ENCODE assay signal across 8 mouse cellular contexts in the genomic region with DNA sequence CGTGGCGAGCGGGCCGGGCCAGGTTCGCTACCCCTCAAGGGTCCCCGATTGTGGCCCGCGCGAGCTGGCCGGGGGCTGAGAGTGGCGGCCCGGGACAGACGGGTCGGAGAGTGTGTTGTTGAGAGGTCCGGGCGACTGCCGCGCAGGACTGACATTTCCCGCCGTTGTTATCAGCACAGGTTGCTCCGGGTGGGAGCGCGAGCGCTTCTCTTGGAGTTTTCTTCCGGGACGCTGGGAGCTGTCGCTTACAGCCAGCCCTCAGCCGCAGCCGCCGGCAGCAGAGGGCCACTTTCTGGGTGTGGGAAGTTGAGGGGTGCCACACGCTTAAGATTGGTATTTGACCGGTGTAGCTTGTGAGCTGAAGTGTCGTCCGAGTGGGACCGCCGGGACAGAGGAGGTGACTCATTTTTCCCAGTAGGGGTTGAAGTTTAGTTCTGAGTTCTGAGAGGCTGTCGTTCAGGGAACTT. TPM values are rescaled to one million over a fixed set of nuclear protein-coding genes. Genes with fewer than 3 reads are reported as not detected.
DNase-seq lines count a peak whose midpoint lies in the region; ATAC-seq and TF ChIP-seq lines count a peak whose summit lies in the region.

No protein-coding gene starts in this region.

- H3K9ac ChIP-seq in liver, embryonic 11.5 days (ENCODE audit: low read depth, low read length) = peak overlapping the region; percentile 96
- peak overlapping the region; percentile 92 for H3K9ac ChIP-seq in midbrain, embryonic 16.5 days (ENCODE audit: low read depth, low read length)

- H3K27me3 ChIP-seq in forebrain, embryonic 10.5 days (ENCODE audit: poor library complexity, severe bottlenecking) = no peaks in the 10 kb centered on the region
- H3K27me3 ChIP-seq in liver, embryonic 11.5 days (replicated peaks; ENCODE audit: control insufficient read depth, insufficient read depth, low read length) = no peaks in the 10 kb centered on the region
- no peaks in the 10 kb centered on the region for H3K27me3 ChIP-seq in midbrain, embryonic 16.5 days (ENCODE audit: control insufficient read depth, insufficient read depth, low read depth, low read length)
- H3K27me3 ChIP-seq in testis, adult 2 months (ENCODE audit: control insufficient read depth, insufficient read depth, low read length) = no peaks in the 10 kb centered on the region

- H3K4me1 ChIP-seq in forebrain, embryonic 10.5 days = peaks cover 15% of the 10 kb centered on the region
- H3K4me1 ChIP-seq in liver, embryonic 11.5 days (replicated peaks; ENCODE audit: control insufficient read depth, insufficient read depth, low read length) = peaks cover 6% of the 10 kb centered on the region
- peaks cover 15% of the 10 kb centered on the region for H3K4me1 ChIP-seq in midbrain, embryonic 16.5 days (ENCODE audit: control insufficient read depth, insufficient read depth, low read length)
- peaks cover 2% of the 10 kb centered on the region; the same call in 1 of the 2 replicates for H3K4me1 ChIP-seq in testis, adult 2 months (ENCODE audit: control insufficient read depth, insufficient read depth, low read length)

- under 1% methylated on average over 37 of the region's 37 CpGs for WGBS in forebrain, embryonic 10.5 days
- WGBS in liver, embryonic 11.5 days = under 1% methylated on average over 37 of the region's 37 CpGs
- WGBS in midbrain, embryonic 16.5 days = 1% methylated on average over 34 of the region's 37 CpGs

- H3K9me3 ChIP-seq in forebrain, embryonic 10.5 days = no peaks in the 10 kb centered on the region
- H3K9me3 ChIP-seq in liver, embryonic 11.5 days (ENCODE audit: control insufficient read depth, low read length) = no peaks in the 10 kb centered on the region
- no peaks in the 10 kb centered on the region for H3K9me3 ChIP-seq in midbrain, embryonic 16.5 days (replicated peaks; ENCODE audit: control insufficient read depth, low read length, poor library complexity, severe bottlenecking)

- H3K36me3 ChIP-seq in forebrain, embryonic 10.5 days (replicated peaks) = peaks cover 29% of the 10 kb centered on the region
- H3K36me3 ChIP-seq in liver, embryonic 11.5 days (ENCODE audit: control insufficient read depth, insufficient read depth, low read length) = peaks cover 13% of the 10 kb centered on the region
- H3K36me3 ChIP-seq in midbrain, embryonic 16.5 days (ENCODE audit: control insufficient read depth, insufficient read depth, low read length) = peaks cover 10% of the 10 kb centered on the region
- no peaks in the 10 kb centered on the region for H3K36me3 ChIP-seq in testis, adult 2 months (ENCODE audit: control insufficient read depth, insufficient read depth, low read length)

- ATAC-seq in activated CD4-positive, CD25-positive, alpha-beta regulatory T cell, adult 4 months = peak; percentile 19
- ATAC-seq in inflammation-experienced regulatory T-cells, adult 6 months = peak; percentile 11
- ATAC-seq in liver, embryonic 11.5 days (replicated peaks; ENCODE audit: low FRiP score) = peak; percentile 60
- peak; percentile 16 for ATAC-seq in midbrain, embryonic 16.5 days

- no peak for TF ChIP-seq CTCF in testis, adult 2 months (IDR thresholded peaks at IDR 0.05; ENCODE audit: control insufficient read depth, insufficient read depth, insufficient replicate concordance, low read depth, low read length)

- peak overlapping the region; percentile 97 for H3K27ac ChIP-seq in forebrain, embryonic 10.5 days
- peak overlapping the region; percentile 80 for H3K27ac ChIP-seq in liver, embryonic 11.5 days (ENCODE audit: low read depth, low read length)
- H3K27ac ChIP-seq in midbrain, embryonic 16.5 days (ENCODE audit: low read length) = peak overlapping the region; percentile 92
- peak overlapping the region; percentile 86 for H3K27ac ChIP-seq in testis, adult 2 months (ENCODE audit: control insufficient read depth, insufficient read depth, low read depth, low read length)

- no peak for TF ChIP-seq POLR2A in testis, adult 2 months (IDR thresholded peaks at IDR 0.05; ENCODE audit: control insufficient read depth, low read depth, low read length)

- DNase-seq in kidney, adult 11 months = peak; percentile 27
- no peak for DNase-seq in kidney, adult 18-20 months
- DNase-seq in forebrain, embryonic 10.5 days (ENCODE audit: extremely low spot score, low spot score) = peak; percentile 48
- peak; percentile 71 for DNase-seq in liver, embryonic 11.5 days (ENCODE audit: low spot score)

- peak overlapping the region; percentile 81 for H3K4me2 ChIP-seq in liver, embryonic 11.5 days
- peak overlapping the region; percentile 95 for H3K4me2 ChIP-seq in midbrain, embryonic 16.5 days (ENCODE audit: low read length)

- peak overlapping the region; percentile 77 for H3K4me3 ChIP-seq in forebrain, embryonic 10.5 days
- peak overlapping the region; percentile 87 for H3K4me3 ChIP-seq in liver, embryonic 11.5 days (ENCODE audit: low read depth, low read length)
- peak overlapping the region; percentile 98 for H3K4me3 ChIP-seq in midbrain, embryonic 16.5 days (ENCODE audit: low read depth, low read length)
- H3K4me3 ChIP-seq in testis, adult 2 months (ENCODE audit: control insufficient read depth, low read depth, low read length) = peak overlapping the region; percentile 96

RNA-seq across cellular contexts. Expression of a gene that starts 0.6 kb away (rescaled TPM):
- polyA plus RNA-seq in activated CD4-positive, CD25-positive, alpha-beta regulatory T cell, adult 4 months (2017; shearing (Covaris generic)) = 100 to 1,000 TPM; 273 to 307 TPM
- 414 and 424 TPM in 2 replicates for polyA plus RNA-seq in forebrain, embryonic 10.5 days (2016; fragmentation: Nextera tagmentation; extraction: Ambion mirVana)
- polyA plus RNA-seq in inflammation-experienced regulatory T-cells, adult 6 months (2017; shearing (Covaris generic)) = 100 to 1,000 TPM; 287 to 345 (median 294) TPM
- polyA plus RNA-seq in liver, embryonic 11.5 days (2014; fragmentation: Nextera tagmentation; extraction: Ambion mirVana) = 256 and 289 TPM in 2 replicates
- 270 and 301 TPM in 2 replicates for polyA plus RNA-seq in midbrain, embryonic 16.5 days (2015; fragmentation: Nextera tagmentation; extraction: Ambion mirVana)
- 55.2 and 61.4 TPM in 2 replicates for polyA plus RNA-seq in testis, adult 2 months (2012; rRNA removed)

RNA-seq across cellular contexts. Expression of a gene that starts 46.0 kb away (rescaled TPM):
- polyA plus RNA-seq in activated CD4-positive, CD25-positive, alpha-beta regulatory T cell, adult 4 months (2017; shearing (Covaris generic)) = 100 to 1,000 TPM; 296 to 314 TPM
- 301 and 320 TPM in 2 replicates for polyA plus RNA-seq in forebrain, embryonic 10.5 days (2016; fragmentation: Nextera tagmentation; extraction: Ambion mirVana)
- polyA plus RNA-seq in inflammation-experienced regulatory T-cells, adult 6 months (2017; shearing (Covaris generic)) = 100 to 1,000 TPM; 288 to 361 (median 313) TPM
- 244 and 245 TPM in 2 replicates for polyA plus RNA-seq in liver, embryonic 11.5 days (2014; fragmentation: Nextera tagmentation; extraction: Ambion mirVana)
- polyA plus RNA-seq in midbrain, embryonic 16.5 days (2015; fragmentation: Nextera tagmentation; extraction: Ambion mirVana) = 190 and 202 TPM in 2 replicates
- polyA plus RNA-seq in testis, adult 2 months (2012; rRNA removed) = 70.5 and 80.4 TPM in 2 replicates

RNA-seq across cellular contexts. Expression of a gene that starts 47.8 kb away (rescaled TPM):
- polyA plus RNA-seq in activated CD4-positive, CD25-positive, alpha-beta regulatory T cell, adult 4 months (2017; shearing (Covaris generic)) = under 1 TPM; 0.89 to 0.98 TPM
- 3.1 and 4.7 TPM in 2 replicates for polyA plus RNA-seq in forebrain, embryonic 10.5 days (2016; fragmentation: Nextera tagmentation; extraction: Ambion mirVana)
- 1 to 10 TPM in 2 of 3 experiments, under 1 TPM in 1; 0.78 to 1.3 (median 1.3) TPM for polyA plus RNA-seq in inflammation-experienced regulatory T-cells, adult 6 months (2017; shearing (Covaris generic))
- polyA plus RNA-seq in liver, embryonic 11.5 days (2014; fragmentation: Nextera tagmentation; extraction: Ambion mirVana) = 0.68 and 0.77 TPM in 2 replicates
- 90.2 and 91.0 TPM in 2 replicates for polyA plus RNA-seq in midbrain, embryonic 16.5 days (2015; fragmentation: Nextera tagmentation; extraction: Ambion mirVana)
- 1.1 and 2.0 TPM in 2 replicates for polyA plus RNA-seq in testis, adult 2 months (2012; rRNA removed)

RNA-seq across cellular contexts. Expression of a gene that starts 51.2 kb away (rescaled TPM):
- polyA plus RNA-seq in activated CD4-positive, CD25-positive, alpha-beta regulatory T cell, adult 4 months (2017; shearing (Covaris generic)) = 10 to 100 TPM in 1 of 2 experiments, 1 to 10 TPM in 1; 9.3 to 17.7 TPM
- polyA plus RNA-seq in forebrain, embryonic 10.5 days (2016; fragmentation: Nextera tagmentation; extraction: Ambion mirVana) = 26.5 and 29.4 TPM in 2 replicates
- polyA plus RNA-seq in inflammation-experienced regulatory T-cells, adult 6 months (2017; shearing (Covaris generic)) = 10 to 100 TPM; 13.5 to 15.2 (median 13.6) TPM
- 15.9 and 16.1 TPM in 2 replicates for polyA plus RNA-seq in liver, embryonic 11.5 days (2014; fragmentation: Nextera tagmentation; extraction: Ambion mirVana)
- polyA plus RNA-seq in midbrain, embryonic 16.5 days (2015; fragmentation: Nextera tagmentation; extraction: Ambion mirVana) = 38.1 and 39.4 TPM in 2 replicates
- polyA plus RNA-seq in testis, adult 2 months (2012; rRNA removed) = 1.7 and 2.1 TPM in 2 replicates

Comparison
In these comparisons a context has a peak if more than half of its experiments do, and no peak if none do; other contexts are left out.
1. RNA of a gene that starts 47.8 kb away (polyA plus RNA-seq): 90.2 to 91.0 TPM in midbrain, embryonic 16.5 days; 3.1 to 4.7 TPM in forebrain, embryonic 10.5 days, 0.78 to 1.3 TPM in inflammation-experienced regulatory T-cells, adult 6 months, 1.1 to 2.0 TPM in testis, adult 2 months, 0.89 to 0.98 TPM in activated CD4-positive, CD25-positive, alpha-beta regulatory T cell, adult 4 months and 0.68 to 0.77 TPM in liver, embryonic 11.5 days; every median in the first group is over 10 times any median in the second.
2. Peak in every context shown above with its lines, with median percentiles within 50 percentile points of each other: ATAC-seq, H3K27ac ChIP-seq and H3K4me3 ChIP-seq.